Mouse (Mus musculus) thymus, adult 2 months (tissue): ENCODE data around the gene Wdr43. TPM values are rescaled to one million over a fixed set of nuclear protein-coding genes. Genes with fewer than 3 reads are reported as not detected.
A peak's percentile ranks its signal among the peaks of the same experiment; 100 is the strongest.
"Not testable (repeated sequence)": the region's sequence is repeated elsewhere in the genome, so short reads cannot be mapped to it uniquely, and the experiment has no call there.

ENCODE experiments used
- DNase-seq: peaks from one replicate; pipeline ENCODE4 v3.0.0; 2021
- H3K27ac ChIP-seq: fragments of 200-500 bp; 2 replicates; pipeline ENCODE4 v1.5.1; 2012; ENCODE audit warnings: low read length, control low read depth; ENCODE audit not compliant: control insufficient read depth, insufficient read depth
- H3K27me3 ChIP-seq: fragments of 200-500 bp; 2 replicates; pipeline ENCODE4 v1.6.1; 2012; ENCODE audit warnings: mild to moderate bottlenecking, low read length, moderate library complexity, mixed read lengths; ENCODE audit not compliant: control insufficient read depth, insufficient read depth
- H3K36me3 ChIP-seq: fragments of 200-500 bp; 2 replicates; pipeline ENCODE4 v1.6.1; 2012; ENCODE audit warnings: mild to moderate bottlenecking, low read length, moderate library complexity; ENCODE audit not compliant: control insufficient read depth, insufficient read depth
- H3K4me1 ChIP-seq: fragments of 200-500 bp; replicated peaks from 2 replicates; pipeline ENCODE4 v1.6.1; 2012; ENCODE audit warnings: low read length; ENCODE audit not compliant: control insufficient read depth, insufficient read depth
- H3K4me3 ChIP-seq: fragments of 200-500 bp; 2 replicates; pipeline ENCODE4 v1.5.1; 2012; ENCODE audit warnings: mild to moderate bottlenecking, low read length, control low read depth, moderate library complexity; ENCODE audit not compliant: control insufficient read depth, insufficient read depth
- CTCF ChIP-seq: fragments of 200-500 bp; IDR thresholded peaks from 2 replicates; pipeline ENCODE4 v1.5.1; 2012; ENCODE audit warnings: mild to moderate bottlenecking, control low read depth, low read length, moderate library complexity, borderline replicate concordance; ENCODE audit not compliant: control insufficient read depth, poor library complexity, insufficient read depth; ENCODE audit errors: extremely low read depth
- POLR2A ChIP-seq: fragments of 200-500 bp; IDR thresholded peaks from 2 replicates; pipeline ENCODE4 v1.6.1; 2012; ENCODE audit warnings: mild to moderate bottlenecking, low read length, control low read depth, moderate library complexity; ENCODE audit not compliant: control insufficient read depth, poor library complexity, insufficient read depth; ENCODE audit errors: extremely low read depth
- WGBS: fragments of 180-500 bp; shearing (Covaris S2); methylation state at CpG from one replicate; pipeline ENCODE4 v1.1.7; 2018; 5-methylcytosine and 5-hydroxymethylcytosine counted together
- polyA plus RNA-seq: library from polyadenylated mRNA; depleted of rRNA; stranded (reverse); fragments of >200 nt; gene quantifications from 2 replicates; pipeline ENCODE4 v1.2.3, GENCODE M21; 2012

Wdr43 gene
- polyA plus RNA-seq, 1 experiment = 16.1 TPM

GRCm38 (mm10) chr17:71617033-71617362, 1.3 kb downstream of the Wdr43 start:
- DNase-seq = no peak
- 0% methylated on average over 10 of the region's 10 CpGs for WGBS
- Histone ChIP-seq H3K27ac (no peak overlapping the region), H3K36me3 (no peaks in the 10 kb centered on the region), H3K27me3 (no peaks in the 10 kb centered on the region), H3K4me1 (peaks cover 5% of the 10 kb centered on the region), H3K4me3 (peak overlapping the region; percentile 80)
- no peak for TF ChIP-seq POLR2A
- TF ChIP-seq CTCF = no peak

GRCm38 (mm10) chr17:71617974-71618373, 2.3 kb downstream of the Wdr43 start:
- 35% methylated on average over 4 of the region's 4 CpGs for WGBS
- peaks cover 5% of the 10 kb centered on the region for H3K4me1 ChIP-seq
- TF ChIP-seq CTCF (no peak), POLR2A (no peak)
- DNase-seq = no peak
- no peak overlapping the region for H3K27ac ChIP-seq
- no peaks in the 10 kb centered on the region for H3K27me3 ChIP-seq
- H3K4me3 ChIP-seq = no peak overlapping the region
- no peaks in the 10 kb centered on the region for H3K36me3 ChIP-seq

GRCm38 (mm10) chr17:71631806-71632205, 16.1 kb downstream of the Wdr43 start:
- Histone ChIP-seq H3K4me3 (no peak overlapping the region), H3K36me3 (peaks cover 55% of the 10 kb centered on the region), H3K27ac (no peak overlapping the region), H3K4me1 (no peaks in the 10 kb centered on the region), H3K27me3 (no peaks in the 10 kb centered on the region)
- DNase-seq = no peak
- TF ChIP-seq CTCF (no peak), POLR2A (no peak)
- WGBS = 93% methylated on average over 10 of the region's 10 CpGs

- Histone ChIP-seq H3K27me3 (no peaks in the 10 kb centered on the region), H3K4me3 (no peak overlapping the region), H3K4me1 (no peaks in the 10 kb centered on the region), H3K27ac (no peak overlapping the region), H3K36me3 (peaks cover 56% of the 10 kb centered on the region)
- TF ChIP-seq POLR2A (no peak), CTCF (no peak)
- no peak for DNase-seq
- WGBS = 94% methylated on average over 8 of the region's 8 CpGs
These were observed 17.7 kb downstream of the Wdr43 start for GRCm38 (mm10) chr17:71633350-71633749.

GRCm38 (mm10) chr17:71636786-71637185, 21.1 kb downstream of the Wdr43 start:
- no peak overlapping the region for H3K4me3 ChIP-seq
- WGBS = 95% methylated on average over 8 of the region's 8 CpGs
- peaks cover 66% of the 10 kb centered on the region for H3K36me3 ChIP-seq

GRCm38 (mm10) chr17:71637750-71638265, 22.1 kb downstream of the Wdr43 start:
- H3K4me3 ChIP-seq = no peak overlapping the region
- H3K36me3 ChIP-seq = peaks cover 62% of the 10 kb centered on the region
- H3K27ac ChIP-seq = no peak overlapping the region
- H3K4me1 ChIP-seq = no peaks in the 10 kb centered on the region
- TF ChIP-seq POLR2A = no peak
- no peak for TF ChIP-seq CTCF
- DNase-seq = no peak
- no peaks in the 10 kb centered on the region for H3K27me3 ChIP-seq
- 83% methylated on average over 4 of the region's 4 CpGs for WGBS

More at GRCm38 (mm10) chr17:71636786-71637185, 21.1 kb downstream of the Wdr43 start:
- TF ChIP-seq POLR2A (no peak), CTCF (no peak)
- DNase-seq = no peak
- Histone ChIP-seq H3K4me1 (no peaks in the 10 kb centered on the region), H3K27ac (no peak overlapping the region), H3K27me3 (no peaks in the 10 kb centered on the region)

GRCm38 (mm10) chr17:71639056-71639455, 23.4 kb downstream of the Wdr43 start:
- DNase-seq, H3K4me3 ChIP-seq, H3K27me3 ChIP-seq, H3K27ac ChIP-seq, H3K4me1 ChIP-seq: not testable (repeated sequence)
- WGBS = 91% methylated on average over 5 of the region's 5 CpGs
- peaks cover 55% of the 10 kb centered on the region for H3K36me3 ChIP-seq
